Mouse (Mus musculus): ENCODE data around the gene Ppp1r3e.

Gene Ppp1r3e

DNA sequence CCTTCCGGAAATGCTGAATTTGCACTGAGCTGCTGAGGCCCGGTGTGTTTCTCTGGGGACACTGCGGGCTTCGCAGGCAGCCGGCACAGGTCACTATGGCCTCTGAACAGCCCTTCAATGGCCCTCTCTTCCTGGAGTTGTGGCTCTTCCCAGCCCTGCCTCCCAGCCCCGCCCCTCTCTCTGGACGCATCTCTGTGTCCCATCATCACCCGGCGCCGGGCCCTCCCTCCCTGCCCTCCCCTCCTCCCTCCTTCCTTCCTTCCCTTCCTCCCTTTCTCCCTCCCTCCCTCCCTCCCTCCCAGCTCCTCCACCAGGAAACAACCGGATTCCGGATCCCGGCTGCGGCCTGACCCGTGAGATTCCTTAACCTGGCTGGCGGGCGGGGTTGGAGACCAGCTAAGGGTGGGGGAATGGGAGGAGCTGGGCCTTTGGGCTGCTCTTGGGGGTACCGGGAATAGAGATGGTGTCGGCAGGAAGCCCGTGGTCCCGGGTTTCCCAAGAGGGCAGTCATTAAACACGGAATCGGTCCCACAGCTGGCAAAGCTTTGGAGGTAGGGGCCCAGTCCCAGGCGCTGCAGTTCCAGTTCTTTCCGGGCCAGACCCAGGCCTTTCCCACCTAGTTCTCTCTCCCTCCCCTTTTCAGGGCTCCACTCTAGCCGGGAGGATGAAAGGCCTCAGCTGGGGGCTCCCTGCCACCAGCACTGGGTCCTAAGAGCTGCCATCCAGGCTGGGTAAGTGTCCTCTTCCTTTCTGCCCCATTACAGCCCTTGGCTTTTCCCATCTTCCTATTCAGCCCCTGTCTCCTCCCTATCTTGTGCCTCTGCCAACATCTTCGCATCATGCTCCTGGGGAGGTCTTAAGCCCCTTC lies 6.0 kb upstream of the Ppp1r3e start, which contains the start of the genes Bcl2l2 and Gm20521:
Gene Bcl2l2 (plus strand): TSS at position 224 of the 868 bp plus-strand sequence.
Gene Gm20521 (plus strand): TSS at position 288 of the 868 bp plus-strand sequence.
- peak; percentile 82 for DNase-seq (ENCODE audit: low spot score)

DNA sequence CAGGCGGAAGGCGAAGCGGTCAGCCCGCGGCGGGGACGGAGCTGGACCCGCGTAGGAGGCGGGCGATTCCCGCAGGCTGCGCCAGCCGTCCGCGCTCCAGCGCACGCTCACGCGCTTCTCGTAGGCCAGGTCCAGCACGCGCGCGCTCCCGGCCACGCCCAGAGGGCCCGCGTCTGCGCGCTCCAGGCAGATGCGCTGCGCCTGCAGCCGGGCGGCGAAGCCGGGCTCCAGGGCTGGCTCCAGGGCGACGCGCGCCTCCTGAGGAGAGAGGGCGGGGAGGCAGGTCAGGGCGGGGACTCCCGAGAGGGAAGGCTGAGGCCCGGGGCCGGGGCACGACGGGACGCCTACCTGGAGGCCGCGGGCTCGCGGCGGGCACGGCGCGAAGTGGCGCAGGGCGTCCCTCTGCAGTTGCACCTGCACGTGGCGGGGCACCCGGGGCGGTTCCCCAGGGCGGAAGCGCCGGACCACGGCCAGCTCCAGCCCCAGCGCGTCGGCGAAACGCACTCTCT lies 757 bp downstream of the Ppp1r3e start:
- peak; percentile 93 for DNase-seq (ENCODE audit: low spot score)

DNA sequence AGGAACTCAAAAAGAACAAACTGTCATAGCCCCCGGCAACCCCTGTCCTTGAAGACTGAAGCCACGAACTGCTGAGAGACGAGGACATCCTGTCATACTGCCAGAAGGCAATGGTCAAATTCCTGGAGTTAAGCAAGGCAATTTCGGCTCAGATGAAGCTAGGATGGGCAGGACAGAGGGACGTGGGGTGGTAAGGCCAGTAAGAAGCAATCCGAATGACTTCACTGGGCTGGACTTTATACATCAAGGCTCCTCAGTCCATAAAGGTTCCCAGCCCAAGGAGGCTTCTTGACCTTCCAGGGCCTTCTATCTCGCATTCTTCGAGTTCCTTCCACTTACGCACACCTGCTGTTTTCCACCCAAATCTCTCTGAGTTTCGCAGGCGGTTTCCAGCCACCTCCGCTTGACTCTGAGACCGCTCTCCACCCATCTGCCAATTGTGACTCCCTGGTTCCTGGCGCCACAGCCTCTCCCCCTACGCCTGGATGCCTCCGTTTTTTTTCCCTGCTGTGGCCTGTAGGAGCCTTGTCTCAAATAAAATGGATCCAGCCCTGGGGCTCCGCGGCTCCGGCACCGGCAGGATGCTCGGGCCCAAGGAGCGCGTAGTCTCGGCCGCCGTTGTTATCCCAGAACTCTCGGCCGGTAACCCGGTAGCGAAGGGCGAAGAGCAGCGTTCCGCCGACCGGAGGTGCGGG lies 1.4 kb downstream of the Ppp1r3e start:
- DNase-seq (ENCODE audit: low spot score), result peak; percentile 51

DNA sequence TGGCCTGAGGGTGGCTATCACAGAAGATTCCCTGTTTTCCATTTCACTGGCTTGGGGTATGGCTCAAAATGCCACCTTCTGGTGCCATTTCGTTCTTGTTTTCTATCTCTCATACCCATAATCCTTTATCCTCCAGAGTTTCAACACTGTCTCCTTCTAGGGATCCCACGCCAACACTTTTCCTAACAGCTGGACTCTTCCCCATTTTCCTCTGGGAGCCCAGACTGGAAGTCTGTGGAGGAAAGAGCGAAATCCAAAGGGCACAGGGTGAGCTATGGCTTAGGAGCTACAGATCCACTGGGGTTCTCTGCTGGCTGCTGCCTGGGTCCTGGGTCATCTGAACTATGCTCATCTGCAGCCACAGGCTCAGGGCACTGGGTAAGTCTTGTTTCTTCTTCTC lies 3.2 kb downstream of the Ppp1r3e start:
- DNase-seq (ENCODE audit: low spot score), result no peak

DNA sequence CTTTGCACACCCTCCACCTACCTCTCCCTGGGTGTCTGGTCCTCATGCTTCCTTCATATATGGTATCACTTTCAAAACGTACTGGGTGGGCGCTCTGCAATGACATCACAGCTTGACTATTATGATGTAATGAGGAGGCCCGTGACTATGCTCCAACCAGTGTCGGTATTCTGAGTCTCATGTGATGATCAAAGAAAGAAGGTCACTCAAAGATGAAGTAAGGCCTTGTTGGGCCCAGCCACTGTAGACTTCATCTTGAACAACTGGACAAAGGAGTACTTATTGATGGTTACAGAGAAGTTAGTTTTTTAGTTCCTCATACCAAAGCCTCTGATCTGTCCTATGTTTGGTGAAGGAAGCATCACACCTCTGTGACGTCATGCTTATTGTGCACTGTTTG lies 6.5 kb downstream of the Ppp1r3e start, which contains the start of gene Homez:
Gene Homez (minus strand): TSS at position 101 of the 400 bp plus-strand sequence.
- DNase-seq (ENCODE audit: low spot score), result no peak

DNA sequence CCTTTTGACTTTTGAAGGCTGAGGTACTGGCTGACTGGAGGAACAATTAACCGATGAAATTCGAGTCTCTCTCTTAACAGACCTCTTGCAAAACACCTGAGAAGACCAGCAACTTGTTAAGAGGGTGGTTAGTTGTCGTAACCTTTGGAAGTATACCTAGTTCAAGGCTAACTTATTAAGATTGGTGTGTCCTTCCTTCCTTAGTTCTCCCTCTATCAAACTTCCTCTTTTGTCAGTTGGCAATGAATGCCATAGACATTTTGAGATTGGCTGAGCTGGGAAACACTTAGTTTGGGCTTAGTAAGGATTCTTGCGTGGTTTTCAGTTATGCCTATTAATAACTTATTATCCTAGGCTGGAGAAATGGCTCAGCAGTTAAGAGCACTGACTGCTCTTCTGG lies 9.3 kb downstream of the Ppp1r3e start:
- no peak for DNase-seq (ENCODE audit: low spot score)

DNA sequence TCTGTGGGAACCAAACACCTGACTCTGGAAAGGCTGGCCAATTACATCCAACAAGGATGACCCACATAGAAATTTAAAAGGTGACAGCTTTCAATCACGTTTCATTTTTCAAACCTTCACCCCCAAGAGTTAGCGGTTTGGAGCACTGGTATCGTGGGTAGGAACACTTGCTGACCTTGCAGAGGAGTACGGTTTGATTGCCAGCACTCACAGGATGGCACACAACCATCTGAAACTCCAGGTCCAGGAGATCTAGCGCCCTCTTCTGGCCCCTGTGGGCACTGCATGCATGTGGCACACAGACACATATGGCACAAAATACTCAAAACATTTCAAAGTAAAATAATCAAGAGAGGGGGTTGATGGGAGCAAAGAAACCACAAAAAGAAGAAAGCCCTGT lies 10.4 kb downstream of the Ppp1r3e start:
- DNase-seq (ENCODE audit: low spot score), result peak; percentile 24

DNA sequence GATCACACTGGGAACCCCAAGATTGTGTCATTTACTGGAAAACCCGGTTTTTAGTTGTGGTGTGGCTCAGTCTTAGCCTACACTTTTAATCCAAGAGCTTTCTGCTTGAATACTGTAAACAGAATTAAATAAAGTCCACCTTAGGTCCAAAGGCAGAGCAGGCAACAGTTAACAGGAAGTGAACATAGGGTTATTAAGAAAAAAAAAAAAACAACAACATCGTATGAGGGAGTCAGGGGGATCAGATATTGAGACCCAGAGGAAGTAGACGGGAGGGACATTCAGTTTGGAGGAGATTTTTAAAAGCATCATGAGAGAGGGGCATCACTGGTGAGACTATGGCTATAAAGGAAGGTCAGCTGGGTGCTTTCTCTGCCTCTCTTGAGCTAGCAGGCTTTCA lies 11.1 kb downstream of the Ppp1r3e start:
- DNase-seq (ENCODE audit: low spot score), result no peak

DNA sequence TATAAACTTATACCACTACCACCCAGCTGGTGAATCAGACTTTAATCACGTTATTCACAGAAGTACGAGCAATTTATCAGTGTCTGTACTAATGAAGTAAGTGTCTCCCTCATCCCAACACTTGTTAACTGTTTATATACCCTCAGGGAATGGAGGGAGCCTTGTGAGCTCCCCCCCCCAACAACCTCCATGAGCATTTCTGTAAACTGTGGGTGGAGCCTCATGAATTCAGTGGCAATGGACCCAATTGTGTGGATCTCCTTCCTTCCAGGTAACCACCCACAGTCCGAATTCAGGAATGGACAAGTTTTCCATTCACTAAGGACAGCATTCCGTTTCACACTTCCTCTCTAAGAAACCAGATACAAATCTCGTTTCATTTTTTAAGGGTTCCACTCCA lies 11.7 kb downstream of the Ppp1r3e start:
- DNase-seq (ENCODE audit: low spot score), result no peak

DNA sequence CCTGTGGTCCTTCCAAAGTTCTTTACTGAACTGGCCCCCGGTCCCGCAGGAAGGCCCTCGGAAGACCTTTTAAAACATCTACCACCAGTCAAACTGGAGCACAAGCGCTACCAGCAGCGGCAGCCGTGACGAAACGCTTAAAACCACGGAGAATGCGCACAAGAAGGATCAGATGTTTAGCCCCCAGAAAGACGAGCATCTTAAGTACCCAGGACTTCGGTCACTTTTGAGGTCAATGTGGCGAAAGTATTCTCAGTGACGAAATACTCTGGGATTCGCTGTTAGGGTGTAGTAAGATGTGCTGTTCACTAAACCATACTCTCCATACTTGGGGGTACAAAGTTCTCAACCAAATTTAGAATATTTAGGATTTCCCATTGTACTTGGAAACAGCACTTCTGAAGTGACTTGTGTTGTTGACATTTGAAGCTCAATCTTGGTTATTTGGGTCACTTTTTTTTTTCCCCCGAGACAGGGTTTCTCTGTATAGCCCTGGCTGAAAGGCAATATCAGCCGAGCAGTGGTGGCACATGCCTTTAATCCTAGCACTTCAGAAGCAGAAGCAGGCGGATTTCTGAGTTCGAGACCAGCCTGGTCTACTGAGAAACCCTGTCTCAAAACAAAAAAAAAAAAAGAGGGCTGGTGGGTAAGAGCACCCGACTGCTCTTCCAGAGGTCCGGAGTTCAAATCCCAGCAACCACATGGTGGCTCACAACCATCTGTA lies 12.9 kb downstream of the Ppp1r3e start:
- DNase-seq (ENCODE audit: low spot score), result no peak

DNA sequence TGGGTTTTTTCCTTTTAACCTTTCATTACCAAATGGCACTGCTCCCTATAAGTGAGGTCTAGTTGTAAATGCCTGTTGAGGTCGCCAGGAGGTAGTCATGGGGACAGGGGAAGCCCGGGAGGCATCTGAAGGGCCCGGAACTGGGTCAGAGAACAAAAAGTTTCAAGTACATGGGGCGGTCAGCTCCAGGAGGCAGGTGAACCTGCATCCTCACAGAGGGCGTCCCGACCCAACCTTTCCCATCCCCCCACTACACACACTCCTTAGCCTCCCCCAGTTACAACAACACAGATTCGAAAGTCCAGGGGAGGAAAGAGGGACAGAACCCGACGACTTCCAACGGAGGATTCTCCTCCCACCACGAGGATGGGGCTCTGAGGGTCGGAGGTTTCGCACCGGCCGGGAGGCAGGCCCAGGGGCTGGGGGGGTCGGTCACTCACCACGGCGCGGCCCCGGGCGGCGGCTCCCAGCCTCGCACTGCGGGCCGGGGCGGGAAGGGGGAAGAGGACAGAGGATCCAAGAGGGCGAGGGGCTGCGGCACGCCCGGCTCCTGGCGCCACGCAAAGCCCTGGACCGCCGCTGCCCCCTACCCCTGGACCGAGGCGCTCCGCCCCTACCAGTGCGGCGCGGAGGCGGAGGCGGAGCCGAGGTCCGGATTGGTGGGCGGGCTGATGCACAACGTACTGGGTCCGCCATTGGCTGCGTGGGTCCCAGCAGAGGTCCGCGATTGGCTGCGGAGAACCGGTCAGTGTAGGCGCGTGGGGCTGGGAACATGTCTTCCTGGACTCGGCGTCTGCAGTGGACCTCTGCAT lies 13.6 kb downstream of the Ppp1r3e start:
- DNase-seq (ENCODE audit: low spot score), result peak; percentile 98

DNA sequence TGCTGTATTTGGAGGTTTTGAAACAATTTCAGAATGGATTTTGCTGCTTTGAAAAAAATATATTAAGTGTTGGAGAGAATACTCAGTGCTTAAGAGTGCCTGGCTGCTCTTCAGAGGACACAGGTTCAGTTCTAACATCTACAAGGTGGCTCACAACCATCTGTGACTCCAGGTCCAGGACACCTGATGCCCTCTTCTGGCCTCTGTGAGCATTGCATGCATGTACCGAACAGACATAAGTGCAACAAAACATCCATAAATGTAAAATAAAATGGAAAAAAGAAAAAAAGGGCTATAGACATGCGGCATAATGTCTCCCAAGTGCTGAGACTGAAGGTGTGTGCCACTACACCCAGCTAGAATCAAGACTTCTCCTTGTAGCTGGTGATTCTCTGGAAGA lies 16.8 kb downstream of the Ppp1r3e start:
- peak; percentile 74 for DNase-seq (ENCODE audit: low spot score)

DNA sequence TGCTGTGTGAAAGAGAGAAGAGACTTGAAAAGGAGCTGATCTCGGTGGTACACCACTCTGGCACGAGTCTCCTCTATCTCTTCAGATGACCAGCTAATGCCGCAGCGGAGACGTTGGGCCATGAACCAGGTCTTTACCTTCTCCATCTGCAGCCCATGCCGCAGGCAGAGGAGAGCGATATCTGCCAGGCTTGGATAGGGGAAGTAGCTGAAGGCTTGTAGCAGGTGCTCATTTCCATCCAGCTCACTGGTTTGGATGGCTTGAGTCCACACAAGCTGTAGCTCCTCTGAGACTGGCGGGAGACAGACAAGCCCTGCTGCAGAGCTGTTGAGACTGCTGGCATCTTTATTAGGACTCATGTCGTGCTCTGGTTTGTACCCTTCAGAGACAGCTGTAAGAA lies 19.5 kb downstream of the Ppp1r3e start:
- no peak for DNase-seq (ENCODE audit: low spot score)

DNA sequence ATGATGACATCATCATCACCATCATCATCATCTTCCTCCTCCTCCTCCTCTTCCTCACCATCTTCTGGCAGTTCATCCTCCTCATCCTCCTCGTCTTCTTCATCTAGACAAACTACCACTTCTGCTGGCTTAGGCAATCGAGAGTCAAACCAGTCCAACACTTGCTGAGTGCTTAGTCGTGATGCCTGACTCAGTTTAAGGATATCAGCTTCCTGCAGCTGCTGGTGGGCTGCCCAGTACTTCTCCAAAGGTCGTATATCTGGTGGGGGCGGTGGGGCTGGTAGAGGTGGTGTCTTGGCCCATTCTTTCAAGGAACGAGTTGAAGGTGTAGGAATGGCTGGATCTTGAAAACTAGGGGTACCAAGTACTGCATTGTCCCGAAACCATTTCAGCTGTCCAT lies 20.6 kb downstream of the Ppp1r3e start:
- no peak for DNase-seq (ENCODE audit: low spot score)

DNA sequence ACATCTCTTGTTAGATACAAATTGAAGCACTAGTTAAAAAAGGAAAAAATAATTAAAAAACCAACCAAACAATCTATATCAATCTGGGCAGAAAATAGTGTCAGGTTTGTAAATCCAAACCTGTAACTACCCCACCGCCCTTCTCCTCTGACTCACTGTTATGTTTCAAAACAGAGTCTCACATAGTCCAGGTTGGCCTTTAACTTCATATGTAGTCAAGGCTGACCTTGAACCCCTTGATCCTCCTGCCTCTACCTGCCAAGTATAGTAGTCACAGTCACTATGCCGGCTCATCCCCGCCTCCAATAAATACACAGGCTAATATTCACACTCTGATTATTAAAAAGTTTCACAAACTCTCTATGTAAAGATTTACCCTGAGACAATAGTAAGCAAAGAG lies 21.6 kb downstream of the Ppp1r3e start:
- DNase-seq (ENCODE audit: low spot score), result no peak

DNA sequence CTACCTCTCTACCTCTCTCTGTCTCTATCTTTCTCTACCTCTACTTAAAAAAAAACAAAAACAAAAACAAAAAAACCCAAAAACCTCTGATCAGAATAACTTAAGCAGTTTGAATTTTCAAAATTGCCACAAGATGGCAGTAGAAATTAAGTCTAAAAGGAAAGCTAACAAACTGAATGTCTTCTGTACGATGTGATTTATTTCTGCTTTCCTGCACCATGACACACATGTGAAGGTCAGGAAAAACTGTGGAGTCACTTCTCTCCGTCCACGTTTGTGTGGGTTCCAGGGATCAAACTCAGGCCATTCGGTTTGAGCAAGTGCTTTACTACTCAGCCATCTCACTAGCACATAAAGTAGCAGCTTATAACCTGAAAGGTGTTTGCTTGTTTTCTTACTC lies 33.9 kb downstream of the Ppp1r3e start:
- DNase-seq (ENCODE audit: low spot score), result peak; percentile 65

DNA sequence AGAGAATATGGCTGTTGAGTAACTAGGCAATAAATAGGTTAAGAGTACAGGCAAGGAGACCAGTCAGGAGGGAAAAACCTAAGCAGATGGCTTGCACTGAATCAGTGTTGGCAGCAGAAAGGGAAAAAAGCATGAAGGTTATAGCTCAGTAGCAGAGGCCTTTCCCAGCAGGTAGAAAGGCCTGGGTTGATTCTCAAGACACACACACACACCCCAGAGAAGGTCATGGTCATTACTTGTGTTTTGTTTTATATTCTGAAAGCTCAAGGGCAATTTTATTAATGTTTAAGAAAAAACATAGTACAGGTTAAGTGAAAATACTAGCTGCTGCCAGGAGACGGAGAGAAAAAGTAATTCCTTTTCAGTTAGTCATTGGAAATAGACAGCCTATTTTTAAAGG lies 53.6 kb downstream of the Ppp1r3e start:
- no peak for DNase-seq (ENCODE audit: low spot score)

All from embryo, embryonic 10 days (tissue).